In genomic region chr11:45002681-45003286, GRCm38 (mm10) we compare ENCODE assay signal across 23 mouse cellular contexts.
DNase-seq lines count a peak whose midpoint lies in the region; ATAC-seq and TF ChIP-seq lines count a peak whose summit lies in the region.
"Had no signal": no experiment of that assay in that cellular context is flagged by ENCODE, and none has a peak within 500 bp of the region (broad histone marks: within the 10 kb centered on the region; RNA-seq: fewer than 3 reads in every experiment).

No protein-coding gene starts in this region.

- H3K27ac ChIP-seq in embryonic fibroblast, embryonic 13.5 days (ENCODE audit: insufficient read depth, low read length) = peak overlapping the region; percentile 98
- H3K27ac ChIP-seq in limb, embryonic 14.5 days (replicated peaks; ENCODE audit: low read depth, low read length) = peak overlapping the region; percentile 26; the same call in 1 of the 2 replicates
- no peak overlapping the region for H3K27ac ChIP-seq in cerebellum, adult 2 months (ENCODE audit: insufficient read depth, low read length)
- H3K27ac ChIP-seq: forebrain, embryonic 15.5 days; hindbrain, embryonic 15.5 days; intestine, embryonic 15.5 days; kidney, embryonic 15.5 days; liver, embryonic 12.5 days; midbrain, embryonic 15.5 days; stomach, embryonic 15.5 days had no signal

- H3K4me2 ChIP-seq in limb, embryonic 14.5 days (replicated peaks; ENCODE audit: low read depth, low read length, severe bottlenecking) = no peak overlapping the region
- H3K4me2 ChIP-seq: forebrain, embryonic 15.5 days; hindbrain, embryonic 15.5 days; intestine, embryonic 15.5 days; kidney, embryonic 15.5 days; liver, embryonic 12.5 days; midbrain, embryonic 15.5 days; stomach, embryonic 15.5 days had no signal

- no peak for TF ChIP-seq POLR2A in embryonic fibroblast, embryonic 13.5 days (IDR thresholded peaks at IDR 0.05; ENCODE audit: low read depth, low read length)
- TF ChIP-seq POLR2A in limb, embryonic 14.5 days (IDR thresholded peaks at IDR 0.05; ENCODE audit: borderline replicate concordance, extremely low read depth, insufficient read depth, insufficient read length) = no peak
- TF ChIP-seq POLR2A in cerebellum, adult 2 months (IDR thresholded peaks at IDR 0.05; ENCODE audit: borderline replicate concordance, insufficient read depth, low read length) = no peak

- WGBS in limb, embryonic 14.5 days = 28% methylated on average over 5 of the region's 5 CpGs
- 93% methylated on average over 5 of the region's 5 CpGs for WGBS in cerebellum, adult 2 months

- peak; percentile 73 for DNase-seq in heart, adult 11 months
- no peak for DNase-seq in heart, adult 8-10 months (ENCODE audit: low spot score)
- peak; percentile 72 for DNase-seq in adipocyte (ENCODE audit: low spot score)
- peak; percentile 11 for DNase-seq in limb, embryonic 14.5 days (ENCODE audit: low spot score)
- no peak for DNase-seq in left cerebral cortex, adult 8-10 months (ENCODE audit: low spot score in 2 of 2)
- DNase-seq in cerebellum, adult 2 months = no peak
- DNase-seq: adrenal gland, postnatal 25 days; B cell, adult 2 months; cerebellum, adult 11 months; cerebellum, postnatal 14 days; heart, postnatal 4 days; lung, adult 2 months; spleen, adult 18-20 months; thymus, adult 18-20 months had no signal

- no peak overlapping the region for H3K9ac ChIP-seq in limb, embryonic 14.5 days (ENCODE audit: low read depth, low read length, severe bottlenecking)
- H3K9ac ChIP-seq: forebrain, embryonic 15.5 days; hindbrain, embryonic 15.5 days; intestine, embryonic 15.5 days; kidney, embryonic 15.5 days; liver, embryonic 12.5 days; midbrain, embryonic 15.5 days; stomach, embryonic 15.5 days had no signal

- ATAC-seq in limb, embryonic 14.5 days (ENCODE audit: low FRiP score, low read depth) = 0 out of 2 replicates have a peak, but pooled peaks have one; percentile 21
- ATAC-seq: forebrain, embryonic 15.5 days; intestine, embryonic 15.5 days; liver, embryonic 12.5 days; midbrain, embryonic 15.5 days had no signal

- no peak overlapping the region for H3K4me3 ChIP-seq in embryonic fibroblast, embryonic 13.5 days (ENCODE audit: insufficient read depth, low read length)
- no peak overlapping the region for H3K4me3 ChIP-seq in limb, embryonic 14.5 days (replicated peaks; ENCODE audit: low read length)
- no peak overlapping the region for H3K4me3 ChIP-seq in cerebellum, adult 2 months (replicated peaks; ENCODE audit: insufficient read depth, low read depth, low read length)
- H3K4me3 ChIP-seq: forebrain, embryonic 15.5 days; hindbrain, embryonic 15.5 days; intestine, embryonic 15.5 days; kidney, embryonic 15.5 days; liver, embryonic 12.5 days; midbrain, embryonic 15.5 days; myocyte; stomach, embryonic 15.5 days had no signal

- peaks cover 29% of the 10 kb centered on the region; the same call in 1 of the 2 replicates for H3K36me3 ChIP-seq in limb, embryonic 14.5 days (ENCODE audit: control insufficient read depth, insufficient read depth, low read length)
- H3K36me3 ChIP-seq: forebrain, embryonic 15.5 days; hindbrain, embryonic 15.5 days; intestine, embryonic 15.5 days; kidney, embryonic 15.5 days; liver, embryonic 12.5 days; midbrain, embryonic 15.5 days; stomach, embryonic 15.5 days had no signal

- no peak for TF ChIP-seq CTCF in embryonic fibroblast, embryonic 13.5 days (IDR thresholded peaks at IDR 0.05; ENCODE audit: borderline replicate concordance, insufficient read depth, low read length)
- TF ChIP-seq CTCF in cerebellum, adult 2 months (IDR thresholded peaks at IDR 0.05; ENCODE audit: borderline replicate concordance, insufficient read depth, low read depth, low read length) = no peak

- H3K9me3 ChIP-seq in limb, embryonic 14.5 days (ENCODE audit: control insufficient read depth, low read length) = no peaks in the 10 kb centered on the region
- H3K9me3 ChIP-seq: forebrain, embryonic 15.5 days; hindbrain, embryonic 15.5 days; intestine, embryonic 15.5 days; kidney, embryonic 15.5 days; liver, embryonic 12.5 days; midbrain, embryonic 15.5 days; stomach, embryonic 15.5 days had no signal

- peaks cover 6% of the 10 kb centered on the region; the same call in 1 of the 2 replicates for H3K4me1 ChIP-seq in embryonic fibroblast, embryonic 13.5 days (ENCODE audit: control insufficient read depth, insufficient read depth, low read length)
- H3K4me1 ChIP-seq in limb, embryonic 14.5 days (ENCODE audit: control insufficient read depth, insufficient read depth, low read length) = peaks cover 29% of the 10 kb centered on the region
- no peaks in the 10 kb centered on the region for H3K4me1 ChIP-seq in cerebellum, adult 2 months (ENCODE audit: control insufficient read depth, insufficient read depth, low read length)
- H3K4me1 ChIP-seq: intestine, embryonic 15.5 days; liver, embryonic 12.5 days; stomach, embryonic 15.5 days had no signal

- H3K27me3 ChIP-seq in limb, embryonic 14.5 days (ENCODE audit: control insufficient read depth, insufficient read depth, low read length) = no peaks in the 10 kb centered on the region
- H3K27me3 ChIP-seq in cerebellum, adult 2 months (ENCODE audit: control insufficient read depth, insufficient read depth, low read length) = no peaks in the 10 kb centered on the region
- H3K27me3 ChIP-seq: hindbrain, embryonic 15.5 days; intestine, embryonic 15.5 days; kidney, embryonic 15.5 days; liver, embryonic 12.5 days; midbrain, embryonic 15.5 days; stomach, embryonic 15.5 days had no signal

Comparison
In these comparisons a context has a peak if more than half of its experiments do, and no peak if none do; other contexts are left out.
1. DNase-seq: peak in heart, adult 11 months (single experiment), adipocyte (single experiment) and limb, embryonic 14.5 days (single experiment); none in heart, adult 8-10 months (single experiment), left cerebral cortex, adult 8-10 months (0 of 2) and cerebellum, adult 2 months (0 of 2).